ENCODE assay signal across 8 mouse cellular contexts in genomic region chr15:77343527-77344091, GRCm38 (mm10). TPM values are rescaled to one million over a fixed set of nuclear protein-coding genes. Genes with fewer than 3 reads are reported as not detected.
A peak's percentile ranks its signal among the peaks of the same experiment; 100 is the strongest.
DNase-seq lines count a peak whose midpoint lies in the region; ATAC-seq and TF ChIP-seq lines count a peak whose summit lies in the region.

No protein-coding gene starts in this region.

- H3K4me2 ChIP-seq in hindbrain, embryonic 14.5 days (replicated peaks): peak overlapping the region; percentile 43

- H3K27ac ChIP-seq in layer of hippocampus, adult 2 months: peak overlapping the region; percentile 59; the same call in 1 of the 2 replicates
- H3K27ac ChIP-seq in hindbrain, embryonic 14.5 days: peak overlapping the region; percentile 72

- no peaks in the 10 kb centered on the region for H3K27me3 ChIP-seq in hindbrain, embryonic 14.5 days (ENCODE audit: control insufficient read depth, insufficient read depth, low read length)
- no peaks in the 10 kb centered on the region for H3K27me3 ChIP-seq in splenic B cell, adult 2 months (ENCODE audit: control insufficient read depth, insufficient read depth, low read length, poor library complexity, severe bottlenecking)

- peak; percentile 91 for TF ChIP-seq CTCF in layer of hippocampus, adult 2 months (conservative IDR thresholded peaks at IDR 0.05)

- peaks cover 16% of the 10 kb centered on the region for H3K4me1 ChIP-seq in hindbrain, embryonic 14.5 days (replicated peaks; ENCODE audit: control insufficient read depth, insufficient read depth, low read length)

- ATAC-seq in hindbrain, embryonic 14.5 days (ENCODE audit: low FRiP score): peak; percentile 64; the same call in 1 of the 2 replicates

- H3K9me3 ChIP-seq in hindbrain, embryonic 14.5 days (ENCODE audit: control insufficient read depth, low read length): no peaks in the 10 kb centered on the region

- WGBS in hindbrain, embryonic 14.5 days: 7% methylated on average over 13 of the region's 13 CpGs

- peak overlapping the region; percentile 50 for H3K9ac ChIP-seq in hindbrain, embryonic 14.5 days

- peak in 1 of 2 experiments; percentile 74 for DNase-seq in layer of hippocampus, adult 2 months (ENCODE audit: low spot score in 2 of 2)
- DNase-seq in layer of hippocampus, adult 9-11 months: no peak
- peak; percentile 85 to 90 for DNase-seq in cerebellum, postnatal 14 days
- peak; percentile 64 to 76 for DNase-seq in gastrocnemius, adult 8-10 months (ENCODE audit: low spot score in 2 of 2)
- peak; percentile 63 for DNase-seq in hindbrain, embryonic 14.5 days (ENCODE audit: low spot score)
- peak; percentile 82 for DNase-seq in left cerebral cortex, postnatal 4 days
- DNase-seq in mesoderm, embryonic 11.5 days (ENCODE audit: low read depth, low spot score): peak; percentile 87
- peak; percentile 5 for DNase-seq in splenic B cell, adult 2 months (ENCODE audit: low read depth, low spot score)

- peak overlapping the region; percentile 47 for H3K4me3 ChIP-seq in layer of hippocampus, adult 2 months
- H3K4me3 ChIP-seq in hindbrain, embryonic 14.5 days (replicated peaks; ENCODE audit: low read length): 0 out of 2 replicates have a peak overlapping the region, but pooled peaks have one; percentile 1

- H3K36me3 ChIP-seq in hindbrain, embryonic 14.5 days (replicated peaks; ENCODE audit: control insufficient read depth, insufficient read depth): no peaks in the 10 kb centered on the region
- H3K36me3 ChIP-seq in splenic B cell, adult 2 months (ENCODE audit: control insufficient read depth, insufficient read depth, low read length, poor library complexity, severe bottlenecking): no peaks in the 10 kb centered on the region

- intact Hi-C loops in left cerebral cortex, postnatal 4 days (cut with DNase I): no loop called here

RNA-seq across cellular contexts. Expression of gene Rbfox2, which starts 36.8 kb away (rescaled TPM):
- 100 to 1,000 TPM; 243 TPM for total RNA-seq in layer of hippocampus, adult 2 months (2021)
- total RNA-seq in gastrocnemius, adult 8-10 months (2022): 10 to 100 TPM; 40.8 to 56.7 (median 46.9) TPM
- polyA plus RNA-seq in hindbrain, embryonic 14.5 days (2014; fragmentation: Nextera tagmentation; extraction: Ambion mirVana): 154 and 164 TPM in 2 replicates
- total RNA-seq in left cerebral cortex, postnatal 4 days (2021): 100 to 1,000 TPM; 418 to 432 TPM

RNA-seq across cellular contexts. Expression of gene Apol7a, which starts 55.3 kb away (rescaled TPM):
- total RNA-seq in layer of hippocampus, adult 2 months (2021): not detected
- total RNA-seq in gastrocnemius, adult 8-10 months (2022): 1 to 10 TPM in 3 of 4 experiments, under 1 TPM in 1; 0.80 to 1.6 (median 1.3) TPM
- not detected in 2 replicates for polyA plus RNA-seq in hindbrain, embryonic 14.5 days (2014; fragmentation: Nextera tagmentation; extraction: Ambion mirVana)
- not detected for total RNA-seq in left cerebral cortex, postnatal 4 days (2021)

Comparison
In these comparisons a context has a peak if more than half of its experiments do, and no peak if none do; other contexts are left out.
1. RNA of gene Rbfox2, which starts 36.8 kb away (total RNA-seq): 418 to 432 TPM in left cerebral cortex, postnatal 4 days and 243 TPM in layer of hippocampus, adult 2 months; 40.8 to 56.7 TPM in gastrocnemius, adult 8-10 months; every median in the first group is over 4 times any median in the second.